Mouse (Mus musculus): ENCODE results near the gene Serinc5.

DNA sequence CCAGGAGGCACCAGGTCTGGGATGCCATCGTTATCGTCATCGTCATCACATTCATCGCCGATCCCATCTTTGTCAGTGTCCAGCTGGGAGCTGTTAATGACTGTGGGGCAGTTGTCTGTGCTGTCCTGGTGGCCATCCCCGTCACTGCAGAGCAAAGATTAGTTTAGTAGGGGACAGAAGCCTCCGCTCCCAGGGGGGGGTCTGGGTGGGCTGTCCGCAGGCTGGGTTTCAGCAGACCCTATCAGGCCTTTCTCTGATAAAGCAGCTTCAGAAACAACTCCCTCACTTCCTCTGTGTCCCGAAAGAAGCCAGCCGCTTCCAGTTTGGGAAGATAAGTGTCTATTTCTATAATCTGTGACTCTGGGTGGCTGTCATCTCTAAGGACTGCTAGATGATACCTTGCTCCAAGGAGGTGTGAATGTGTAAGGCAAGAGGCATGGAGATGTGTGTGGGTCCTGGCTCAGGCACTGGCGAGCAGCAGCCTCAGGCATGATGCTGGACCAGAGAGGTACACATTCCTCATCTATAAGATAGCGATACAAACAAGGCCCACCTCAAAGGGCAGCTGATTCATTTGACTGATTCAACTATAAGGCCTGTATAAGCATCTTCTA lies 147.2 kb downstream of the Serinc5 start:
- TF ChIP-seq CTCF (IDR thresholded peaks at IDR 0.05; ENCODE audit: extremely low read depth, insufficient read depth, low read length) (no peak), POLR2A (IDR thresholded peaks at IDR 0.05; ENCODE audit: extremely low read depth, insufficient read depth, low read length) (no peak)
